Mouse (Mus musculus) erythroblast, embryonic 14.5 days (primary cell): ENCODE data around the gene Gbe1. TPM values are rescaled to one million over a fixed set of nuclear protein-coding genes. Genes with fewer than 3 reads are reported as not detected.

Experiments used
- H3K27me3 ChIP-seq: 2 replicates; pipeline ENCODE4 v1.6.1; 2012; ENCODE audit warnings: inconsistent platforms; ENCODE audit not compliant: control insufficient read depth
- H3K36me3 ChIP-seq: 2 replicates; pipeline ENCODE4 v1.6.1; 2012; ENCODE audit warnings: mild to moderate bottlenecking, inconsistent platforms; ENCODE audit not compliant: control insufficient read depth
- H3K4me1 ChIP-seq: 2 replicates; pipeline ENCODE4 v1.6.1; 2012; ENCODE audit warnings: inconsistent platforms; ENCODE audit not compliant: control insufficient read depth
- H3K4me3 ChIP-seq: replicated peaks from 2 replicates; pipeline ENCODE3; 2012; ENCODE audit warnings: moderate library complexity, mild to moderate bottlenecking, inconsistent platforms
- H3K9me3 ChIP-seq: 2 replicates; pipeline ENCODE4 v1.6.1; 2012; ENCODE audit warnings: low read length, inconsistent platforms, mixed read lengths; ENCODE audit not compliant: control insufficient read depth
- GATA1 ChIP-seq: IDR thresholded peaks from 2 replicates; pipeline ENCODE4 v1.6.1; 2012; ENCODE audit warnings: low read length, inconsistent platforms, mixed read lengths
- TAL1 ChIP-seq: IDR thresholded peaks from 3 replicates; pipeline ENCODE4 v1.6.1; 2012; ENCODE audit warnings: low read length, inconsistent platforms, mixed read lengths
- polyA plus RNA-seq: library from polyadenylated mRNA; stranded (reverse); fragments of >175 nt; gene quantifications from 2 replicates; pipeline ENCODE4 v1.2.3, GENCODE M21; 2012

Gbe1 gene
- polyA plus RNA-seq, 1 experiment: 0.02 TPM

GRCm38 (mm10) chr16:70602326-70602725, 288.6 kb downstream of the Gbe1 start:
- no peaks in the 10 kb centered on the region for H3K4me1 ChIP-seq
- H3K27me3 ChIP-seq: no peaks in the 10 kb centered on the region
- no peaks in the 10 kb centered on the region for H3K36me3 ChIP-seq
- TF ChIP-seq GATA1 (no peak), TAL1 (no peak)
- no peak overlapping the region for H3K4me3 ChIP-seq
- no peaks in the 10 kb centered on the region; the same call in 1 of the 2 replicates for H3K9me3 ChIP-seq

DNA sequence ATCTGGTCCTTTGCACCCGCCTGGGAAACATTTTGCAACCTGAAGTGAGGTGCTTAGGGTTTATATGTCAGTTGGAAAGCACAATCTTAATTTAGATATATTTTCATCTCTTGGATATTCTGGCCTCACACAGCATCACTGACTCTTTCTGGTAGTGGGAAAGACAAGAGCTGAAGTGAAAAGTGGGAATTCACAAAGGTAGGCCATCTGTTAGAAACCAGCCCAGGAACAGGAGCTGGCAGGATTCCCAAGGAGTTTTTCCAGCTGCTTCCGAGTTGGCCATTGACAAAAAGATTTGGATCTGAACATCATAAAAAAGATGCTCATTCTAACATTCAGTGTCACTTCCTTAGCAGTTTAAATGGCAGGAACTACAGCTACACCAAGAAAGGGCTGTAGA, 294.6 kb downstream of the Gbe1 start:
- H3K27me3 ChIP-seq: no peaks in the 10 kb centered on the region
- TF ChIP-seq TAL1 (no peak), GATA1 (no peak)
- no peaks in the 10 kb centered on the region for H3K36me3 ChIP-seq
- no peak overlapping the region for H3K4me3 ChIP-seq
- H3K9me3 ChIP-seq: no peaks in the 10 kb centered on the region
- no peaks in the 10 kb centered on the region for H3K4me1 ChIP-seq

DNA sequence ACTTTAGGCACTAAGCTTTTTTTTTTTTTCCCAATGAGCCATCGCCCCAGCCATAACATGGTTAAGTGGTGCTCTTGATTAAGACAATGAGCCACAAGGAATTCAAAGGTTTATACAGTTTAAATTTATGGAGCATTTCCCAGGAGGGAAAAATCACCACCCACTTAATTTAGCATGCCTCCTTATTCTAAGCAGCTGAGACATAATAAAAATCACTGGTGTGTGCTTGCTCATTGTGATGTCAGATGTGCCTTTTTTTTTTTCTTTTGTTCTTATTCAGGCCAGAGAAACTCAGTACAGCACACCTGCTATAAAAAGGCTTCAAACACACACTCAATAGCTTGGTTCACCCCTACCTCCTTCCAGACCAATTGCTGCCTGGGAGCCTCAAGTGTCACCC, 303.9 kb downstream of the Gbe1 start:
- H3K9me3 ChIP-seq: peaks cover 17% of the 10 kb centered on the region
- no peaks in the 10 kb centered on the region for H3K36me3 ChIP-seq
- H3K4me3 ChIP-seq: no peak overlapping the region
- H3K4me1 ChIP-seq: no peaks in the 10 kb centered on the region
- H3K27me3 ChIP-seq: no peaks in the 10 kb centered on the region
- TF ChIP-seq TAL1: no peak

DNA sequence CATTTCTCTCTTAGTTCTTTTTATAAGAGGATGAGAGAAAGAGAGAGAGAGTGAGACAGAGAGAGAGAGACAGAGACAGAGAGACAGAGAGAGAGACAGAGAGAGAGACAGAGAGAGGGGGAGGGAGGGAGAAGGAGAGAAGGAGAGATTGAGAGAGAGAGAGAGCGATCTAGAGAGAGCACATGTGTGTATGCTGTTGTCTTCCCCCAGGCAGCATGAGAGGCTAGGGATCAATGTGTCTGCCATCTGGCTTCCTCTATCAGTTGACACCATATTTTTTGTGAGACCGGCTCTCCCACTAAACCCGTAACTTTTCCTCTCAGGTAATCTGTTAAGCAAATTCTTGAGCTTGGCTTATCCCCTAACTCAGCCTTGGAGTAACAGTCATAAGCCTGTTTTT, 304.4 kb downstream of the Gbe1 start:
- TF ChIP-seq GATA1 (no peak), TAL1 (no peak)
- Histone ChIP-seq H3K27me3 (no peaks in the 10 kb centered on the region), H3K4me3 (no peak overlapping the region), H3K36me3 (no peaks in the 10 kb centered on the region), H3K9me3 (peaks cover 18% of the 10 kb centered on the region), H3K4me1 (no peaks in the 10 kb centered on the region)
